Mouse (Mus musculus): ENCODE results near the gene Cyp24a1. TPM values are rescaled to one million over a fixed set of nuclear protein-coding genes. Genes with fewer than 3 reads are reported as not detected.
"Not testable (repeated sequence)": the region's sequence is repeated elsewhere in the genome, so short reads cannot be mapped to it uniquely, and the experiment has no call there.

The Cyp24a1 gene
- polyA plus RNA-seq, 1 experiment from 2014 or later: not detected

DNA sequence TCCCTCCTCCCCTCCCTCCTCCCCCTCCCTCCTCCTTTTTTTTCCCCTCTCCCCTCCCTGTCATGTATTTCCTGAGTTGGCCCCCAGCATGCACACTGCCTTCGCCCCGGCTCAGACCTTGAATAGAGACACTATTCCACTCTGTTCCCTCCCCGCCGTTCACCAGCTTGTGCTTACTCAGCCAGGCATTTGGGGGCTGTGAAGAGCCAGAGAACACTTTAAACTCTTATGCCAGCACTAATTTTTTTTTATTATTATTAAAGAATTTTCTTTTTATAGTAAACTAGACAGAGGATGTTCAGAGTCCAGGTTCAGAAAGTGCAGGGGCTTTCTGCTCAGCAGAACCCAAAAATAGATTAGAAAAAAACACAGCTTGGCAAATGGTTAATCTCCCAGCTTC, 32.1 kb downstream of the Cyp24a1 start:
- 27% methylated on average over 4 of the region's 4 CpGs for WGBS
- Histone ChIP-seq H3K9ac (no peak overlapping the region), H3K4me3 (no peak overlapping the region), H3K4me2 (no peak overlapping the region), H3K9me3 (no peaks in the 10 kb centered on the region), H3K4me1 (peaks cover 4% of the 10 kb centered on the region; the same call in 1 of the 2 replicates), H3K27ac (no peak overlapping the region), H3K36me3 (no peaks in the 10 kb centered on the region), H3K27me3 (no peaks in the 10 kb centered on the region; the same call in 1 of the 2 replicates)
- ATAC-seq (ENCODE audit: borderline replicate concordance, extremely low read depth, low FRiP score, low TSS enrichment): no peak

DNA sequence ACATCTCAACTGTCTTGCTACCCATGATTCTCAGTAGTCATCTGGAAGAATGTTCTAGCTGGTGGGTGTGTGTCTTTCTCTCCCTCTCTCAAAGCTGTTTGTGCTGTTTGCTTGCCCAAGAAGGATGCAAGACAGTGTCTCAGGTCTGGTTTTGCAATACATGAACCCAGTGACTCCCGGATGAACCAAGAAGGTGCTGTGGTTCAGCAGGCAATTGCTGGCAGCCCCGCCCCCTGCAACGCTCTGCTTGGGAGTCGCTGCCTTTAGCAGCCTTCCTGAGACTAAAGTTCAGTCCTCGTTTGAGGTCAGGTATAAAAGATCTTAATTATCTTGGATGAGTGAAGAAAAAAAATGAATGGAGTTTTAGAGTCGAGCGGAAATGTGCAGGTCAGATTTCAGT, 35.3 kb downstream of the Cyp24a1 start:
- H3K9me3 ChIP-seq: no peaks in the 10 kb centered on the region
- H3K4me1 ChIP-seq: no peaks in the 10 kb centered on the region
- H3K36me3 ChIP-seq: no peaks in the 10 kb centered on the region
- H3K4me2 ChIP-seq: no peak overlapping the region
- H3K27me3 ChIP-seq: no peaks in the 10 kb centered on the region; the same call in 1 of the 2 replicates
- ATAC-seq (ENCODE audit: borderline replicate concordance, extremely low read depth, low FRiP score, low TSS enrichment): no peak
- no peak overlapping the region for H3K4me3 ChIP-seq
- 69% methylated on average over 7 of the region's 7 CpGs for WGBS
- no peak overlapping the region for H3K27ac ChIP-seq
- no peak overlapping the region for H3K9ac ChIP-seq

DNA sequence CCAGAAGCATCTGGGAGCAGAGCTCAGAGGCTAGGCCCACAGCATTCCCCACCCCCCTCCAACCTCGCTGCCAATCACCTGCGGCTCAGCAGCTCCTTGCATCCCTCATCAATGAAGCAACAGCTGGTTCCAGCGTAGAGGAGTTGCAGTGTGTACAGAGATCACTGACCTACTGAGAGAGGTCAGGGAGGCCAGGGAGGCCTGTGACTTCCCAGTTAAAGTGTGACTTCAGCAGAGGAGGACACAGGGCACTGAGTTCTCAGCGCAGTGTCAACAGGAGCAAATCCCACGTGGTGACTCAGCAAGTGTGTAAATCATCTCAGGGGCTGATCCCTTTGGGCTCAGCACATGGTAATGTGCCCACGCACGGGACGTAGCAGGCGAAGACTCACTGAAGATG, 37.1 kb downstream of the Cyp24a1 start:
- Histone ChIP-seq H3K27me3 (no peaks in the 10 kb centered on the region; the same call in 1 of the 2 replicates), H3K4me1 (no peaks in the 10 kb centered on the region)
- no peak for ATAC-seq (ENCODE audit: borderline replicate concordance, extremely low read depth, low FRiP score, low TSS enrichment)

DNA sequence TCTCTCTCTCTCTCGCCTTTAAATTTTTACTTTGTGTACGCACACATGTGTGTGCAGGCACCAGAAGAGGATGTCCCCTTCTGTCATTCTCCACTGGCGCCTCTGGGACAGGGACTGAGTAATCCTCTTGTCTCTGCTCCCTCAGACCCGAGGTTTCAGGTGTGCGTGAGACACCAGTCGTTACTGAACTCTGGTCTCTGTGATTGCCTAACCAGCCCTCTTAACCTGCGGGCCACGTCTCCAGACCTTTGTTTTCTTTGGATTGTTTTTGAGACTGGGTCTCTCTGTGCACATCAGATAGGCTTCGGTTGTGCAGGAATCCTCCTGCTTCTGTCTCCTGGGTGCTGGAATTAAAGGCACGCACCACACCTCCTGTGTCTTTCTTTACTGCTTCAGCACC, 37.8 kb downstream of the Cyp24a1 start:
- 58% methylated on average over 10 of the region's 10 CpGs for WGBS
- H3K9me3 ChIP-seq: no peaks in the 10 kb centered on the region
- no peak for ATAC-seq (ENCODE audit: borderline replicate concordance, extremely low read depth, low FRiP score, low TSS enrichment)
- H3K27me3 ChIP-seq: no peaks in the 10 kb centered on the region; the same call in 1 of the 2 replicates
- H3K27ac ChIP-seq: no peak overlapping the region
- H3K4me1 ChIP-seq: no peaks in the 10 kb centered on the region
- no peak overlapping the region for H3K4me2 ChIP-seq
- H3K9ac ChIP-seq: no peak overlapping the region
- H3K36me3 ChIP-seq: no peaks in the 10 kb centered on the region
- H3K4me3 ChIP-seq: no peak overlapping the region

More for the DNA sequence above, 37.1 kb downstream of the Cyp24a1 start:
- WGBS: 17% methylated on average over 9 of the region's 9 CpGs
- Histone ChIP-seq H3K27ac (no peak overlapping the region), H3K9me3 (no peaks in the 10 kb centered on the region), H3K4me2 (no peak overlapping the region), H3K4me3 (no peak overlapping the region), H3K36me3 (no peaks in the 10 kb centered on the region), H3K9ac (no peak overlapping the region)

DNA sequence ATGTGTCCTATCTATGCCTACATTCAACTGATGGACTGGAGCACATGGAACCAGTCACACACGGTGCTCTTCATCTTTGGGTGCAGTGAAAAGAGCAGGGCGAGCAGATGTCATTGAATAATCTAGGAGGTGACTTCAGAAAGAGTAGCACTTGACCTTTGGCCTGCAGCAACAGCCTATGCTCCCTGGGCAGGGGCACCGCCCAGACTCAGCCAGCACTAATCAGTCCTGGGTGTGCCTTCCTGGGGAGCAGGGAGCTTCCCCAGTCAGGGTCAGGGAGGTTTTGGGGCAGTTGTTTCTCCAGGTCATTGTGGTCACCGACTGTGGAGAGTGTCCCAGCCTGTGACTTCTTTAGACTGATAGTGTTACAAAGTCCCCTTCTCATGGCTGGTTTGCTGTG, 43.1 kb downstream of the Cyp24a1 start:
- not testable (repeated sequence) for H3K4me3 ChIP-seq; ATAC-seq (ENCODE audit: borderline replicate concordance, extremely low read depth, low FRiP score, low TSS enrichment); H3K9ac ChIP-seq; H3K4me1 ChIP-seq; H3K4me2 ChIP-seq; H3K36me3 ChIP-seq; H3K9me3 ChIP-seq; H3K27me3 ChIP-seq; H3K27ac ChIP-seq
- WGBS: 49% methylated on average over 3 of the region's 4 CpGs

DNA sequence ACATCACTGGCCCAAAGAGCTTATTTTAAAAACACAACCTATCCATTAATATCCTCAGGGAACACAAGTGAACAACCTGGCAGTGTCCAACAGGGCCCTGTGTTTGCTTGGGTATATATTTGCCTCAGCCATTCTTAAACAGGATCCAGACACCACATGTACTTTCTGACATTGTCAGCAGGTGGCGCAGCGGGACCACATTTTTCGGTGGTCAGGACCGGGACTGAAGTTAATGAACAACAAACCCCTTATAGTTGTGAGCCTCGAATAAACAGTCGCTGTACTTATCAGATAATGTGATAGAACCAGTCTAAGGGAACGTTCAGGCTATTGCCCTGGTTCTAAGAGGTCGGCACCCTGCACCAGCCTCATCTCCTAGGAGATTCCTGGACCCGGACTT, 46.0 kb downstream of the Cyp24a1 start:
- no peaks in the 10 kb centered on the region for H3K9me3 ChIP-seq
- no peaks in the 10 kb centered on the region for H3K36me3 ChIP-seq
- H3K27ac ChIP-seq: no peak overlapping the region
- peak; percentile 15; the same call in 1 of the 2 replicates for ATAC-seq (ENCODE audit: borderline replicate concordance, extremely low read depth, low FRiP score, low TSS enrichment)
- peak overlapping the region; percentile 34; the same call in 1 of the 2 replicates for H3K4me2 ChIP-seq
- H3K4me1 ChIP-seq: peaks cover 5% of the 10 kb centered on the region
- no peak overlapping the region for H3K9ac ChIP-seq
- H3K27me3 ChIP-seq: no peaks in the 10 kb centered on the region
- WGBS: 5% methylated on average over 9 of the region's 9 CpGs
- no peak overlapping the region for H3K4me3 ChIP-seq

DNA sequence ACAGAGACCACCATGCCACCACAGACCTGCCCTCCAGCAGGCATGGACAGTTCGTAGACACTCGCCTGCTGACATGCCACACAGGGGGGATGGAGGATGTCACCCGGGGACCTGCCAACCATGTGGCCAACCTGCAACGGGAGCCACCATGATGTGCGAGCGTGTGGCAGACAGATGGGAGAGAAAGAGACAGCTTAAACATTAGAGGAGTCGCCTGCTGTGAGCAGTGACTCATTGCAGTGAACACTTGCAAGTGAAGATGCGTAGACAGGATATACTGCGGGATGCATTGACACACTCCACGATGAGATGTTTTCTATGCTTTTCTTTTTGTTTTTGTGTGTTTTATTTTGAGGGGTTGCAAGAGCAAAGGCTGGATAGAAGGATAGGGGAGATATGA, 49.3 kb downstream of the Cyp24a1 start:
- 62% methylated on average over 10 of the region's 10 CpGs for WGBS
- Histone ChIP-seq H3K4me1 (peaks cover 9% of the 10 kb centered on the region), H3K9me3 (no peaks in the 10 kb centered on the region), H3K27ac (no peak overlapping the region), H3K36me3 (no peaks in the 10 kb centered on the region), H3K4me3 (no peak overlapping the region), H3K4me2 (no peak overlapping the region), H3K27me3 (no peaks in the 10 kb centered on the region), H3K9ac (no peak overlapping the region)
- no peak for ATAC-seq (ENCODE audit: borderline replicate concordance, extremely low read depth, low FRiP score, low TSS enrichment)

DNA sequence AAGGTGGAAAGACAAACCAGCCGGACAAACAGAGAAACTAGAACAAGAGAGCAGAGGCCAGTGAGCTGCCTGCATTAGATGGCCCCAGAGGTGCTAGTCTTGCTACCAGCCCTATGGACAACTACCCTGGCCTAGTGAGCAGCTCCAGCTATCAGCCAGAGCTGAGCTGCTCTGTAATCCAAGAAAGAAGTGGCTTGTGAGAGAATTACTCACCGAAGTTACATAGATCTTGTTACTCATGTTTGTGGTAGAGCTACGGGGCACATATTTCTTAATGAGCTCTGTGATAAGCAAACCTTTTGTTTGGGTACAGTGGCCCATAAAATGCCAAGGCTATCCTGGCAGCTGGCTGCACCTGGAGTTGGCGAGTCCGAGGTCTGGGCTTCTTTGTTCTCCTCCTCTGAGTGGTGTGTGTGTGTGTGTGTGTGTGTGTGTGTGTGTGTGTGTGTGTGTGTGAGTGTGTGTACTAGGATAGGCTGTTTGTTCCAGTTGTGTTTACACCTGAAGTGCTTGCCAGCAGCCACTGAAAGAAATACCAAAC, 50.0 kb downstream of the Cyp24a1 start:
- no peak for ATAC-seq (ENCODE audit: borderline replicate concordance, extremely low read depth, low FRiP score, low TSS enrichment)
- whole genome bisulfite sequencing: 57% methylated on average over 5 of the region's 5 CpGs
- no peaks in the 10 kb centered on the region for H3K36me3 ChIP-seq
- no peak overlapping the region for H3K27ac ChIP-seq
- no peaks in the 10 kb centered on the region; the same call in 1 of the 2 replicates for H3K27me3 ChIP-seq
- H3K9ac ChIP-seq: no peak overlapping the region
- H3K4me3 ChIP-seq: no peak overlapping the region
- no peak overlapping the region for H3K4me2 ChIP-seq
- peaks cover 9% of the 10 kb centered on the region for H3K4me1 ChIP-seq
- no peaks in the 10 kb centered on the region for H3K9me3 ChIP-seq

DNA sequence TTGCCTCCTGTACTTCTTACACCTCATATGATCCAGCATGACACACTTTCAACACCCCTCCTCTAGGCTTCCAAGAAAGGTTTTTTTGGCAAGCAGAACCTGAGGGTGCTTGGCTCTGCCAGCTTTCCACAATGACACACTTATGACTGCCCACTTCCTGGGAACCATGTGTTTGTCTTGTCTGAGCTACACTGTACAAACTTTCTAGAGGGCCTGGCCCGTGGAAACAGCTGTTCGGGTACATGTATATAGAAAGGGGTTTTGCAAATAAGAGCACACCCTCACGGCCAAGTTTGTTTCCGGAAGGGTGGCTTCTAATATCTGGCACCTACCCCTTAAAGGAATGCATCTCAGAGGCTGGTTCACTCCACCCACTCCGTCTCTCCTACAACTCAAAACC, 51.1 kb downstream of the Cyp24a1 start:
- Histone ChIP-seq H3K9me3 (no peaks in the 10 kb centered on the region), H3K4me2 (no peak overlapping the region), H3K27ac (no peak overlapping the region), H3K27me3 (peaks cover 3% of the 10 kb centered on the region; the same call in 1 of the 2 replicates), H3K4me3 (no peak overlapping the region), H3K4me1 (peaks cover 6% of the 10 kb centered on the region), H3K36me3 (no peaks in the 10 kb centered on the region), H3K9ac (no peak overlapping the region)
- peak; percentile 71; the same call in 1 of the 2 replicates for ATAC-seq (ENCODE audit: borderline replicate concordance, extremely low read depth, low FRiP score, low TSS enrichment)
- 44% methylated on average over 5 of the region's 5 CpGs for WGBS

DNA sequence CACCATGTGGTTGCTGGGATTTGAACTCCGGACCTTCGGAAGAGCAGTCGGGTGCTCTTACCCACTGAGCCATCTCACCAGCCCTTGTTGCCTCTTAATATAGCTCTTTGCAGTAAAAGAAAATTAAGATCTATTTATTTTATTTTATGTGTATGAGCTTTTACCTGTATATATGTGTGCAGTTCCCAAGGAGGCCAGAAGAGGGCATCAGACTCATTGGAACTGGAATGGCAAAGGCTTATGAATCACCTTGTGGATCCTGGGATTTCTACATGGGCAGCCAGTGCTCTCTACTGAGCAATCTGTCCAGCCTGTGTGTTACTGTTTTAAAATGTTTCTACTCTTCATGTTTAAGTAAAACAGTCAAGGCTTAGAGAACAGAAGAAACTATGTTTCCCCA, 54.4 kb downstream of the Cyp24a1 start:
- WGBS: 79% methylated on average over 3 of the region's 3 CpGs
- peaks cover 9% of the 10 kb centered on the region; the same call in 1 of the 2 replicates for H3K27me3 ChIP-seq
- H3K4me3 ChIP-seq: no peak overlapping the region
- no peak overlapping the region for H3K27ac ChIP-seq
- H3K4me1 ChIP-seq: peaks cover 10% of the 10 kb centered on the region
- no peak overlapping the region for H3K4me2 ChIP-seq
- ATAC-seq (ENCODE audit: borderline replicate concordance, extremely low read depth, low FRiP score, low TSS enrichment): no peak
- no peaks in the 10 kb centered on the region for H3K36me3 ChIP-seq
- no peaks in the 10 kb centered on the region for H3K9me3 ChIP-seq
- H3K9ac ChIP-seq: no peak overlapping the region

DNA sequence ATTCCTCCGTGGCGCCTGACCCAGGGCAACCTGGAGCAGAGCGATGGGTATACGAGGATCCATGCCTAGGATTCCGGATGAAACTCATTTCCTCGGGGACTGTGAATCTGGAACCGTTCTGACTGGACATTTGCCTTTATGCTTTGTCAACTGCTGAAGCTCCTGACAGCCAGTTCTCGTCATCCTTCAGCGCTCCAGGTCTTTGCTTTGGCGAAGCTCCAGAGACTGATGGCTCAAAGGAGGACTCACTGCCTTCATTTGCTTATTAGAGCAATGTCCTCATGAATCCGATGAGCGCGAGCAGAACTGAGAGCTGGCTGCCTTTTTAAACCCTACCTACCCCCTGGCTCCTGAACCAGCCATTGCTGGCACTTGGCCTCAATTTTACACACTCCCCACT, 58.2 kb downstream of the Cyp24a1 start:
- peaks cover 9% of the 10 kb centered on the region; the same call in 1 of the 2 replicates for H3K27me3 ChIP-seq
- H3K36me3 ChIP-seq: no peaks in the 10 kb centered on the region
- 0 out of 2 replicates have a peak, but pooled peaks cover 4% of the 10 kb centered on the region for H3K4me1 ChIP-seq
- 39% methylated on average over 13 of the region's 13 CpGs for WGBS
- ATAC-seq (ENCODE audit: borderline replicate concordance, extremely low read depth, low FRiP score, low TSS enrichment): no peak
- H3K4me2 ChIP-seq: peak overlapping the region; percentile 19; the same call in 1 of the 2 replicates
- no peak overlapping the region; the same call in 1 of the 2 replicates for H3K9ac ChIP-seq
- H3K27ac ChIP-seq: no peak overlapping the region
- H3K9me3 ChIP-seq: no peaks in the 10 kb centered on the region
- H3K4me3 ChIP-seq: no peak overlapping the region

DNA sequence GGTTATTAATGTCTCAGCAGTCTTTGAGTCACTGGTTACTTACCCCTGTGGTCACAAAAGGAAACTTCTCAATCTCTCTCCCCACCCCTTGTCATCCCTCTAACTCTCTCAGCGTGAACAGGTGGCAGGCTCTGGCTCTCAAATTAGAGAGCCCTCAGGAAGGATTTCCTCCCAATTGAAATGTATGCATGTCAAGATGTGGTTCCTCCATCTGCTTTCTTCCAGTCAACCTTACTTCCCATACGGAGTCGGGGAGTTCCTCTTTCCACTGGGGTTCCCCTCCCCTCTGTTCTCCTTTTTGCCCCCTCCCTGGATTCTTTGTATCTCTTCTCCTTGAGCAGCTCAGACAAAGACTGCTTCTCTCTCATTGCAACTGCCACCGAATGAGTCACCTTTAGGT, 60.7 kb downstream of the Cyp24a1 start:
- H3K27me3 ChIP-seq: peaks cover 6% of the 10 kb centered on the region; the same call in 1 of the 2 replicates
- no peaks in the 10 kb centered on the region for H3K9me3 ChIP-seq
- H3K4me1 ChIP-seq: 0 out of 2 replicates have a peak, but pooled peaks cover 4% of the 10 kb centered on the region
- no peak overlapping the region for H3K4me2 ChIP-seq
- WGBS: 65% methylated on average over 4 of the region's 4 CpGs
- no peak overlapping the region for H3K9ac ChIP-seq
- no peaks in the 10 kb centered on the region for H3K36me3 ChIP-seq
- no peak overlapping the region for H3K27ac ChIP-seq
- H3K4me3 ChIP-seq: no peak overlapping the region
- no peak for ATAC-seq (ENCODE audit: borderline replicate concordance, extremely low read depth, low FRiP score, low TSS enrichment)
